Mouse (Mus musculus): ENCODE measurements around the gene Tyw5.

The Tyw5 gene

DNA sequence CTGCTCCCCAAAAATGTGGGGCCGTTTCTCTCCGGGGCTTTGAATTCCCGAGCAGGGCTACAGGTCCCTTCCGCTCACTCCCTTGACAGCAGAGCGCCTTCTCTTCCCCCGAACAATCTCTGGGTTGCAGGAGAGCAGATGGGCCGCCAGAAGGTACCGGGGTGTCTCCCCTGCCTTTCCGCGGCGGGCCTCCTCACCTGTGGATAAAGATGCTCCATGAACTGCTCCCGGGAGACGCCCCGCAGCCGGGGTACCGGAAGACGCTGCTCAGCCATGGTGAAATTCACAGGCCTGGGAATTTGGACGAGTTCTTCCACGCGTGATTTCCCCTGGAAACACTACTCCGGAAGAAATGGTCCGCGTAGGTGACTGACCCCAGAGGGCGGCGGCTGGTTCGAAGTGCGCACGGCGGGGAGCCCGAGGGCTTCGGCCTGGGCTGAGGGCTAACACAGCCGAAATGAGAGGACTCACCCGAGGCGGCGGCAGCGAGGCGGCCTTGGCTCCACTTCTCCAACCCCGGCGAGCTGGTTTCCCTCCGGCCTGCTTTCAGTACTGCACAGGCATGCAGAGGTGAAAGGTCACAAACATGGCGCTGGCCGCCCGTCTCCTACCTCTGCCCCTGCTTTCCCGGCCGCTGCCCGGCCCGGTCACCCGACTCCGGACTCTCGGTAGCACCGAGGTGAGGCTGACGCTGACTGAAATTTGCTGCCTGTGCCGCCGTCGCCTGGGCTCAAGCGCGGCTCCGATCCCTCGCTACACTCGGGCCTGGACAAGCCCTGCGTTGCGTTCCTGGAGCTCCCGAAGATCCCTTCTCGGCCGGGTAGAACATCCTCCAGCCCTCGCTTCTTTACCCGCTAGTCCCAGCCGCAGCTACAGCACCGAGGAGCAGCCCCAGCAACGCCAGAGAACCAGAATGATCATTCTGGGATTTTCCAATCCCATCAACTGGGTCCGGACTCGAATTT, at the start of gene Tyw5, which contains the start of gene Maip1:
Tyw5 (minus strand) TSS at position 915 of the 965 bp plus-strand sequence.
Maip1 (plus strand) TSS at position 142 of the 965 bp plus-strand sequence.
- peak; percentile 77 for DNase-seq

DNA sequence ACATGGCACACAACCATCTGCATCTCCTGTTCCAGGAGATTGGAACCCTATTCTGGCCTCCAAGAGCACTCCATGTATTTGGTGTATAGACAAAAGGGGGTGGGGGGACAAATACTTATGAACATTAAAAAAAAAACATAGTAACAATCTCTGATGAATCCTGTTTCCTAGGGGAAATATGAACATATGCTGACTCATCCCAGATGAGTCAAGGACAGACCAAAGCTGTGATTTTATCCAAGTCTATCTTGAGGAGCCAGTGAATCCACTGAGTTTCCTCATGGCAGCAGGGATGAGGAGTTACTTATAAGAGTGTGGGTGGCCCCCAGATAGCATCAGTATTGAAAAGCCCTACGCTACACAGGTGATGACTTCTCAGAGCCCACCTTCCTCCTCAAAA, 43.3 kb upstream of the Tyw5 start:
- no peak for DNase-seq

DNA sequence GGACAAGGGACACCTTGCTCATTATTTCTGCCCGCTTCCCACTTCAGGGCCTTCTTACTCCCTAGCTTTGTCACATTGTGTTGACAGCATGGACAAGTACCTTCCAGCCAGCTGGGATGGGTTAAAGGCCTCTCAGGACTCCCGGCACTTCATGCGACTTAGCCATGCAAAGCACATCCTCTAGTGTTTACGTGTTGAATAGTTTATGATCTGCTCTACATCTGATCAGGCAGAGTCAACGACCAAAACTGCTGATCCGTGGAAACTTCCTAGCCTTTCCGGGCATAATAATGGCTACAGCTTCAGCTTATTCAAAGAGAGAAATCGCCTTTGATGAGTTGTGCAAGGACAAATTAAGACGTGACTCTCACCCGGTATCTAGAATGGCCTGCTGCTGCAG, 38.8 kb upstream of the Tyw5 start:
- no peak for DNase-seq

DNA sequence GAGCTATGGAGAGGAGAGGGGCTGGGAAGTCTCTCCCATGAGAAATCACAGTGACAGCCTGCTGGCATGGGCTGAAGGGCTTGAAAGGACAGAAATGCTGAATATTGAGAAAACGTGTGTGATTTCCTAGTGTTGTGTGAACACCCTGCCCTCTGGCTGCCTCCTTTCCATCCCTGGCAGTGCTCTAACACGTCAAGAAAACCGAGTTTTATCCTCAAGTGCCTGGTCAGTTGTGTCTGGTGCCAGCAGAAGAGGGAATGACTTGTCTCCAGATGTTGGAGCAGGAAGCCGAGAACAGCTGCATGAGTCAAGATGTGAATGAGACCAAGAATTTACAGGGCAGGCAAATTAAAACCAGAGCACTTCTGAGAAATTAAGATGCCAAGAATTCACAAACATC, 33.9 kb upstream of the Tyw5 start:
- DNase-seq: no peak

DNA sequence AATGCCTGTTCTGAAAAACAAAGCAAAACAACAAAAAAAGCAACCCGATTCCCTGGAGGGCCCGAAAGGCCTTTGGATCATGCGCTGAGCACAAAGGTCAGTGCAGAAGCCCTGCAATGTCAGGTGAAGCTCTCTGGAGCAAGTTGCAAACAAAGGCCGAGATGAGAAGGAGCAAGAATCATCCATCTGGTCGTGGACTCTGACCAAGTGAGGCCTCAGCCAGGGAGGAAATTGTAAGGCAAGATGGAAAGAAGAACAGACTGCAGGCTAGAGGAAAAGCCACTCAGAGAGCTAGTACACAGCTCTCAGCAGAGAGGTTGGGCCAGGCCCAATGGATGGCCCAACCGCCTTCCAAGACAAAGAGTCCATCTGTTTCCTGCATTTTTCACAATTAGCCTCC, 32.1 kb upstream of the Tyw5 start:
- peak; percentile 52 for DNase-seq

DNA sequence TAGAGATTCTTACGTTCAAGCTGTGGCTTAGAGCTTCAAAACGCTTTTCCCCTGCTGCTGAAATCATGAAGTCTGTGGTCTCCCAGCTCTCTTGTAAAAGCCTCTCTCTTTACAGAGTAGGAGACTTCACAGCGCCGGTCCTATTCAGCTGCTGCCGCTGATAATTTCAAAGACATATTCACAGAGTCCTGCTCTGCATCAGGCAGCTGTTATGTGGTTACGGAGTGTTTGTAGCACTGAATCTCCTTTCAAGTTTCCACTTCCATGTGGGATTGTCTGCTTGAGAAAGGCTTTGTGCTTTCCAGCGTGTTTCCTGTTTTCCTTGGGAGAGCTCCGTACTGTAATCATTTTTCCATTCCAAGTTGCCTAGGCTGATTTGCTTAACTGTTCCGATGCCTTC, 30.1 kb upstream of the Tyw5 start:
- DNase-seq: no peak

DNA sequence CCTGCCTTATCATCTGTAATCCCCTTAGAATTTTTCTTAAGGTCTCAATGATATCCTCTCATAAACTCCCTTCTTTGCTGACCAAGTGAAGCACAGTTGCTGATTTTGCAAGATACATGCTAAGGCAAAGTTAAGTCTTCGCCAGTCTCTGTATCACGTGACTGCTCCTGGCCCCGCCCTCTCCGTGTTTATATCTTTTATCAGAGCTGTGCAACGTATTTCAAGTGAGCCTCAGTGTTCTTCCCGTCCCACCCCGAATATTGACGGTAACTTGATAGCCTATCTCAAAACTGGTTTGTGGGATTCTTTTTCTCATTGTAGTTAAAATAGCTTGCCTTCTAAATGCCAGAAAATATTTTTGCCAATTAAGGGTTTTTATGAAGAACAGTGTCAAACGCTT, 29.5 kb upstream of the Tyw5 start:
- peak; percentile 52 for DNase-seq

DNA sequence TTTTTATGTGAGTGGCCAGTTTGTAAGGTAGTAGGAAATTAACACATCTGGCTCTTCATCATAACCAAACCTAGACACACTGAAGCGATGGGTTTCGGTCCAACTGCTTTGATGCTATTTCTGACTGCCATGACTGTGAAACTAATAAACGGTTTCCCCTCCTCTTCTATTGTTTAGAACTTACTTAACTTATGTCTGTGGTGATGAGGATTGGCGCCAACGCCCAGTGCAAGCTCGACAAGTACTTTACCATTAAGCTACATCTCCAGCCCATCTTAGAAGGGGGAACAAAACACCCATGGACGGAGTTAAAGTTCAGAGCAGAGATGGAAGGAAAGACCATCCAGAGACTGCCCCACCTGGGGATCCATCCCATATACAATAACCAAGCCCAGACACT, 26.2 kb upstream of the Tyw5 start:
- DNase-seq: no peak

DNA sequence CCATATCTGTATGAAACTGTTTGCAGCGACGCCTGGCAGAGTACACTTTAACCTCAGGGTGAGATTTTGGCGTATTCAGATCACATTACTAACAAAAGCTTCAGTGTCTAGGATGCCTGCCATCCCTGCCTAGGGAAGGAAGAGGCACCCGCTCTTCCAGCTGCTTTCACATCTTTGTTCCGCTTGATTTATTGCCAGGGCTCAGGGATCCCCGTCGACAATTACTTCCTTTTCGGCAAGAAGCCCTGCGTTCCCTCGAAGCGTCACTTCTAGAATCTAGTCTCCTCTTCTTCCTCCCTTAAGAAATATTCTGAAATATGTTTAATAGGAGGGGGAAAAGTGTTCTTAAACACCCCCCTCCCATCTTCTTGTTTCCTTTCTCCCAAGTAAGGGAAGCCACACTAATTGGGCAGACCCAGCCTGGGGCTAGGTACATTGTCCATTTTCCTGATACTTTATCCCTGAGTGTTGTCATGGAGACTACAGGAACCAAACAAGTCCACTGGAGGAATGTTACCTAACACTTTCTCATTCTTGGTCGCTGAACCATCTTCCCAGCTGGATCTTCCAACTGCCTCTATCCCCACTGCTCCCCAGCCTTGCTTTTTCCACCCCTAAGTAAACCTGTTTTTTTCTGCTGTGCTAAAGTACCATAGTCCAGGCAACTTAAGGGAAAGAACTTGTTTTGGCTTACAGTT, 23.0 kb upstream of the Tyw5 start:
- DNase-seq: no peak

DNA sequence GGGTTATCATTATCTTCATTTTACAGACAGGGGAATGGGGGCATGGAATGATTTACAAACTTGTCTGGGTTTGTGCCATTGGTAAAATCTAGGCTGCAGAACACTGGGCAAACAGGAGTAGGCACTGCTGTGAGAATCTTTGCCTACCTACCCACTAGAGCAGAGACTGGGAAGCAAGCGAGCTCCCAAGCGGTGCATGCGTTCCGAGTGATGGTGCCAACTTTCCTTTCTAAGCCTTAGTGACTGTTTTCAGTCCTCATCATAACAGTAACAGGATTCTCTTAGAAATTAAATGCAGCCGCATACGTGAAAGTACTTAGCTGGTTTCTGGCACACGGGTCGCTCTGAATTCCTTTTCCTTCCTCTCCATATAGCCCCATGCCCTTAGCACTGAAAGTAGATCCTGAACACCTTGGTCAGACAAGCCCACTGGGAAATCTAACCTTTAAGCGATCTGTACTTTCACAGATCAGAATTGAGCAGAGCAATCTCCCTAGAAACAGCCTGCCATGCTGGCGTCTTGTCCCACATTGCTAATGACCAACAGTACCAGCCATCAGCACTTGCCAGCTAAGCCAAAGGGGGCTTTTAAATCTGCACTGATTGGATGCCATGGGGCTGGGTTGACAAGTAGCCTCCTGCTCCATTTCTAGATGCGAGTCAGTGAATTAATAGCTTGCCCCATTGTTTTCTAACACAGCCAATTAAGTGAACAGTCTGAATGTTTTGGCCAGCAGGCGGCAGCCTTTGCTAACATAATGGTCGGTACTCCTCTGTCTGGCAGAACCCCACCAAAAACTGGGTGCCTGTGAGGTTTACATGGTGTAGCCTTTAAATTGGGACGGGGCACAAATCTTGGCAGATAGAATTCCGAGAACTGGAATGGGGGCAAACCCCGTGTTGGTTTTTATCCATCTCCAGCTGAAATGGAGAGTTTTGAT, 21.7 kb upstream of the Tyw5 start:
- DNase-seq: peak; percentile 76

DNA sequence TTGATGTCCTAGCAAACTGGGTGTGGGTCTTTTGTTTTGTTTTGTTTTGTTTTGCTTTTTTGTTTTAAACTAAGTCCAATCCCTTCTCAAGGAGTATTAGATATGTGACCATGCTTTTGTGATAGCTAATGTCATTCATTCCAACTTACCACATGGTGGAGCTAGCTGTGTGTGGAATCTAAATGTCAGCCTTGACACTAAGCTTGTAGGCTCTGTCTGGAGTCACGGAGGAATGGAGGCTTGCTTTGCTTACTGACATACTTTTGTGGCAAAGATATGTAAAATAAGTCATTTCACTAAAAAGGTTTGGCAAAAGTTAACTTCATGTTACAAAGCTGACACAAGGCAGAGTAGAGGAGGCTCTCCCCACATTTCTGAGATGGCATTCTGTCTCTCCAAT, 16.8 kb upstream of the Tyw5 start:
- no peak for DNase-seq

DNA sequence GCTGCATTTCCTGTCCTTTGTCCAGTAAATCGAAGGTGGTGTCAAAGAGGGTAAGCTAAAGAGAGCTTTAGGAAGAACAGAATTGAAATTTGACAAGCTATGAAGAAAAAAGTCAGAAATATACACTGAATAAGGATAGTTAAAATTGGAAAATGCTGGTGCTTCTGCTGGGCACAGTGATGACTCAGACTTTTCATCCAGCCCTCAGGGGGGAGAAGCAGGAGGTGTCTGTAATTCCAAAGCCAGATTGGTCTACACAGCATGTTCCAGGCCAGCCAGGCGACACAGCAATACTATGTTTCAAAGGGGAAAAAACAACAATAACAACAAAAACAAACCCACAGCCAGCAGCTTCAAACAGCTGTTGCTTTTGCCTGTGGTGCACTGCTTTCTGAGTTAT, 6.5 kb upstream of the Tyw5 start:
- DNase-seq: no peak

DNA sequence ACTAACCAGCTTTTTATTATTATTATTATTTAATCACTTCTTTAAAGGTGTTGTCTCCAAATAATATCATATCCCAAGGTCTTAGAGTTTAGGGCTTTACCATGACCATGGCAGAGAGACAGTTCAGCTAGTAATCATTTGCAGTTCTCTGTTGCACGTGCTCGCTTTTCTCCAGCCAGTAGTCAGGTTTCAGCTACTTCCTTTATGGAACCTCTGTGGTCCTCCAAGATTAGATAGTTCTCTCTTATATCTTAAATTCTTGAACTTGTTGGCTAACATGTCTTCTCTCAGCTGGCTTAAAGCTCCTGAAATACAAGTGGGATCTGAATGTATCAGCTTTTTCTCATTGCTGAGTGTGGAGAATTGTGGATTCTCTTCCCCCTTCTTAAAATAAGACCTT, 2.1 kb upstream of the Tyw5 start:
- no peak for DNase-seq

DNA sequence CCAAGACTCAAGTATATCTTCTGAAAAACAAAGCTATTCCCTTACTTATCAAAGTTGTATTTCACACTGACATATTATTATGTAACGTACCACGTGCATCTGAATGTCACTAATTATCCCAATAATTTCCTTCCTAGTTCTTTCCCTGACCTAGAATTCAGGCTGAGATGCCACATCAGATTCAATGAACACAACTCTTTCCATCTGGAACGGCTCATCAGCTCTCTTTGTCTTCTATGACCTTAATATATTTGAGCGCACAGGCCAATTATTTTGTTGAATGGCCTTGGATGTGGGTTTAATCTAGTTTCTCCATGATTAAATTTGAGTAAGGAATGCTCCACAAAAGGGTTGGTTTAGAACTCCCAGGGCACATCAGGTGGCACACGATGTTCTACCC, 4.8 kb downstream of the Tyw5 start:
- no peak for DNase-seq

DNA sequence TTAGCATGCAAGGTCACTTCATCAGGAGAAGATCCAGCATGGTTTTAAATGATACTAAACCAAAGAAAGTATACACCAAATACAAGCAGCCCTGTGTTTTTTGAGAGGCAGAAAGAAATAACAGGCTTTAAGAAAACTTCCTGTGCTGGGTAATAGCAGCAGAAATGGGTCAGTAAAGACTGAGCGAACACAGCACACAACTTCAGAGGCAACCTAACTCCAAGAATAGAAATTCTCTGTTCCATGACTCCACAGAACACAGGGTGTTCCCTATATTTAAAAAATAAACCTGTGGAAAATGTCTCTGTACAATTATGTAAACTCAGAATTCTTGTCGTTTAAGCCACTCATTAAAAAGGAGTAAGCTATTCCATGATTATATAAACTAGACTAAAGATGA, 6.0 kb downstream of the Tyw5 start:
- no peak for DNase-seq

DNA sequence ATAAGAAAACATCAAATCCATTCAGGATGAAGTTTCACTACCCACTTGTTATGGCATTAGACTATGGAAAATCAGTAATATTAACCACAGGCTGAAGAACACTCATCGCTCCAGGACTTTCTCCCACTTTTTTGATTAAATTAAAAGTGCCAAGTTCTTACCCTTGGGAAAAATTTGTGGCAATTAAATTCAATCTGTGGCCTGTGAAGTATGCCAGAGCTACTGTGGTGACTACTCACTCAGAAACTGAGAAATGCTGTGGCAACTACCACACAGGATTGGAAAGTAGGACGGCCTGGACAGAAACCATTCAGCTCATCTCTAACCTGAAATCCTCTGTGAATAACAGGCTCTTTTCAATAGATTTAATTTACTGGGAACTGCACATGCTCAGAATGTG, 6.6 kb downstream of the Tyw5 start:
- no peak for DNase-seq

DNA sequence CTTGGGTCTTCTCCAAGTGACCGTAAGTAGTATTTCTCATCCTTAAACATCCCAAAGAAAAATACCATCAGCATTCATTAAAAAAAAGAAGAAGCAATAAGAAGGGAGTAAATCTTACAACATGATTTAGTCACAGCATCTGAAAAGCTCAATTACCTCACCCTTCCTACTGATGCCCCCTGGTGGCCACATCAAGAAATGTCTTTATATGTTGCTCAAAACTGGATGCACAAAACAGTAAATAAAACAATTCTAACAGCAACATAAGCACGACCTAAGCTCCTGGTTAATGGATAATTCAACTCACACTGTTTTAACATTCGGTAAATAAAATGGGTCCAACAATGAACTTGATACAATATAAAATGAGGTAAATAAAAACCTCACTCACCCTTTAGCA, 12.8 kb downstream of the Tyw5 start:
- DNase-seq: no peak

DNA sequence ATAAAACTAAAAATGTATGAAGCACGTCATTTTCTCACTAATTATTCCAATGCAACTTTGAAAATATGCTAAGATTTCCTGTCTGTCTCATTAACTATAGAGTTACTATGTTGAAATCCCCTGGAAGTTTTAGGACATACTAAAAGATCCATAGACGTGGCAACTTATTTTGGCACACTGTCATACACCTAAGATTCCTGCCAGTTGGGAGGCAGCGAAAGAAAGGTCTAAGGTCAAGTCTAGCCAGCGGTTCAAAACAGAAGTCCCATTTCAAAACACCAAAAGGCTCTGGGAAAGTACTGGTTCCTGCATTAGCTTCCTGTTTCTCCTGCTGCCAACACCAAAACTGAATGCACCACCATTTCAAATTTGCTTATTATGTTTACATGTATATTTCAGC, 14.5 kb downstream of the Tyw5 start:
- DNase-seq: no peak

DNA sequence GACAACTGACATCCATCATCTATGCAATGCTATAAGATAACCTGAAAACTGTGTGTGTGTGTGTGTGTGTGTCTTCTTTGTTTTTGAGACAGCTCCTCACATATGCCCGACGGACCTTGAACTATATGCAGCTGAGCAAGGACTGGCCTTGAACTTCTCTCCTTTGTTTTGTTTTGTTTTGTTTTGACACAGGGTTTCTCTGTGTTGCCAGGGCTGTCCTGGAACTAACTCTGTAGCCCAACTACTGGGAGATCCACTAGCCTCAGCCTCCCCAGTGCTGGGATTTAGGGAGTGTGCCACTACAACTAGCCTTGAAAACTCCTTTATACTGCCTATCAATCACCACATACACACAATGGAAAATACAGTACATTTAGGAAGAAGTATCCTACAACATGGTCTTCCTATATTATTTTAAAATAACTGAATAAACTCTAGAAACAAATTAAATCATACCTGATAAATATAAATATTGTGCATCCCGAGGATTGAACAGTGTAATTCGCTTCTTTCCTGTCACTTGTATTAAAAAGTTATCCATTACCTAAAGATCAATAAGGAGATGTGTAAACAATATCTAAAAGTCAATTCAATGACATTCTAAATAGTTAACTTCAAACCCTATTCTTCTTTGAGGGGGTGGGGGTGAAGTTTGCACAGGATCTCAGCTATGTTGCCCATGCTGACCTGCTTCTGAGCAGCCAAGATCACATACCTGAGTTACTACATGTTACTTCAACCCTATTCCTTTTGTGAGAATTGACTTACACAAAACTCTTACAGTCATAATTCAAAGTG, 15.7 kb downstream of the Tyw5 start:
- DNase-seq: no peak

DNA sequence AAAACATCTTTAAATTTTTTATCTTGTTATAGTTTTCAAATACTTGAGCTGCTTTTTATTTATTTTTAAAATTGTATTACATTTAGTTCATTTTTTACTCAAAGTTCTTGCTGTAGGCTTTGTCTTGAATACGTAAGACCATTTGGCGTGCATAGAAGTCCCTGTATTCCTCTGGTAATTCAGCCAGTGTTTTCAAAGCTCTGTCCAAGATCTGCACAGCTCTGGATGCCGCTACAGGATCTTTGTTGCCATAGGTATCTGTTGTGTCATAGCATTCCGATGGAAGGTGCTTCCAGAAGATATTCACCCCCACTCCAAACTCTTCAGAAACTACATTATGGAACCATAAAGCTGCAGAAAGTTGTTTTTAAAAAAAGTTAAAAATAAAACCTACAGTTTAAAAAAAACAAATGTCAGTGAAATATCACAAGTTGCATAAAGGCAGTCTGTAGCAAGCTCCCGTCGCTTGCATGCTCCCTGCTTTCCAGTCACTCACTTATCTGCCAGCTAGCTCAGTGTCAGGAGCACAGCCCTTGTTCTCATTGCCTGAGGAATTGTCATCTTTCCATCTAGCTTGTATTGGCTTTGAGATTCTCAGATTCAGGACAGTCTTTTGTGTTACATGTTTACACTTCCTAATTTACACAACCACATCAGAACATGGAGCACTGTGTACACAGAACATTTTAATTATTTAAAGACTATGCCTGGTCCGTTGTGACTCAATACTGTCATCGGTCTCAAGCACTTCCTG, 18.3 kb downstream of the Tyw5 start:
- no peak for DNase-seq

DNA sequence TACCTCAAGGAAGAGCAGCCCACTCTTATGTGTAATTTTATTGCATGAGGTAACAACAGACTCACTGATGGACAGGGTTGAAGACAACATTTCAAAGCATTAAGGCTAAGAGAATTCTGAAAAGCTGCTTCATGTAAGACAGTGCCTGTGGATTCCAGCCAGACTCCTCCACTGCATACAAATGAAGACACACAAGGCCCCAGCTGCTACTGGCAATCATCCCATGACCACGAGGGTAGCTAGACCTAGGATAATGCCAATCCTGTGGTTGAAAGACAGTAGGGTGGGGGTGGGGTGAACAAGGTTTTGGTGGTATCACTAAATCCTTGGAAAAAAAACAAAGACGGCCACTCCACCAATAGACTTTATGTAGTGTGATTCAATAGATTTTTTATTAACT, 19.0 kb downstream of the Tyw5 start:
- no peak for DNase-seq

DNA sequence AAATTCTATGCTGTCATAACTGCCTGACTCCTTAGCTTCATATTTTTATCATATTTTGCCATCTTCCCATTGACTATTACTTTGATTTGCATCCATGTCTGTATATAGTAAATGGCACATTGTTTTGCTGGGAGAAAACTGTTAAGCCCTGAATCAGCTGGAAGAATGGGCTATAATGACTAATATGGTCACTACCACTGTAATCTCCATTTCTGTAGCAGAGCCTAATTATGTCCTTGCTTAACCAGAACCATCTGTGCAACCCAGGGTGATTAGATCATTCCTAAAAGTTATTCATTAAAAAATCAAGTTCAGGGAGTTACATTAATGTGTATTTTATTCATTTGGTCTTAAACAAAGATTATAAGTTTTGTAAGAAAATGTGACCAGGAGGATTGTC, 20.4 kb downstream of the Tyw5 start:
- DNase-seq: no peak

Measured in kidney, adult 11 months (tissue).